Mouse (Mus musculus): Measurements from ENCODE around the gene Nudt6.

Gene Nudt6

DNA sequence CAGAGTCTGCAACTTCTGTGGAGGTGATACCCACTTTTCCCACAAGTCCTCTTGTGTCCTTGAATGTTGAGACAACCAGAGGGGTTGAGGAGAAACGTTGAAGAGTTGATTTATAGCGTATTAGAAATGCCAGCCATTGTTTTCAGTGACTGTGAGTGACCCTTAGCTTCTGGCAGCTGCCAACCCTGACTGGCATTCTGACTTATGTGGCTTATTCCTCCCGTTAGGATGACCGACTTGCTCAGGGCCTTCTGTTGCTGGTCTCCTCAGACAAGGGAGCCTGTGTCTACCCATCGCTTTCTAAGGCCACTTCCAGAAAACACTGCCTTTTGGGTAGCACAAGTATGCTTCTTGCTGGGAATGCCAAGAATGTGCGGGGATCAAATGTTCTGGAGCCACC, 38.6 kb downstream of the Nudt6 start:
- no peak for DNase-seq

DNA sequence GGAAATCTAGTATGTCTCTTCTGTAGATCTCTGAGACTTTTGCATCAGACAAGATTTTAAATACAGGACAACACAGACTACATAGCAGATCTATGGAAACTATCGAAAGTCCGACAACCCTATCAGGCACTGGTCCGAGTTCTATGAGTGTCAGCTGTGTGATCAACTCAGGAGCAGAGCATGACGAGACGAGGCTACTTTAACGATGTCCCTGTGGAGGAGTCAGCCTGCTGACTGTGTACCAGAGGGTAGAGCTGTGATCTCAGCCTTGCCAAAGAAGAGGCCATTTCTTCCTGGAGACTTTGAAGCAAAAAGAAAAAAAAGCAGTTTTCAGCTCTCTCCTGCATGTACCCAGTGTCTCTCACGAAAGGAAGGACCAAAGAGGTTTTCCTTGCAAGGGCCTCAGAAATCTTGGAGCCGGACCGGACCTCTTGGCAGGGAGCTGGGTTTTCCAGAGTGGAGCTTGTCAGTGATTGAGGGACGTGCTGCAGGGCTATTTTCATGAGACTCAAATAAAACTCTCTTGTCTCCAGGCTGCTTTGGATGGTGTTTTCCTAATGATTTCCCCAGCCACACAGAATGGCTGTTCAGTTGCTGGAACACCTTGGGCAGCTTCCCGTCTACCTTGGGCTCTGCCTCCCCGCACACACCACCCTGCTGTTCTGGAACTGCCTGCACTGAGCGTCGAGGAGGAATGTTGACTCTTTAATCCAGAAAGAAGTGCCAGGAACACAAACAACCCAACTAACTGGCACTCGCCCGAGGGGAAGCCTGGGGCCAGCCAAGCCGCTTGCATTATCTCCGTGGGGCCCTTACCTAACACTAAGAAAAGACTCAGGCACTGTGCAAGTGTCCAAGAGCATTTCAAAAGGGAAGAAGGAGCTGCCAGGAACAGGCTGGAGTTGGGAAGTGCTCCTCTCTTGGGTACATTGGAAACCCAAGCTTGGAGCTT, 39.8 kb downstream of the Nudt6 start:
- peak; percentile 12 for DNase-seq

DNA sequence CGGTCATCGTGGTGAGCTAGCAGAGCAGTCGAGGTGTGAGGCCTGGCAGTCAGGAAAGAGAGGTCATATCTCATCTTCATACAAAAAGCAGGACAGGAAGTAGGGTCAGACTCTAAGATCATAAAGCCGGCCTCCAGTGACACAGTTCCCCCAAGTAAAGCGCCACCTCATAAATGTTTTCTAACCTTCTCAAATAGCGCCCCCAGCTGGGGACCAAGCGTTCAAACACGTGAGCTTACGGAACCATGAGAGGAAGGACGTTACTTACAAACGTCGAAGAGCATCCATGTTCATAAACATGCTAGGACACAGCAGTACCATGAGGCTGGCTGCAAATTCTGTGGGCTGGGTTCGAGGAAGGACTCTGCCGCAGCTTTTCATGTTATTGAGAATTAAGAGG, 40.8 kb downstream of the Nudt6 start:
- no peak for DNase-seq

DNA sequence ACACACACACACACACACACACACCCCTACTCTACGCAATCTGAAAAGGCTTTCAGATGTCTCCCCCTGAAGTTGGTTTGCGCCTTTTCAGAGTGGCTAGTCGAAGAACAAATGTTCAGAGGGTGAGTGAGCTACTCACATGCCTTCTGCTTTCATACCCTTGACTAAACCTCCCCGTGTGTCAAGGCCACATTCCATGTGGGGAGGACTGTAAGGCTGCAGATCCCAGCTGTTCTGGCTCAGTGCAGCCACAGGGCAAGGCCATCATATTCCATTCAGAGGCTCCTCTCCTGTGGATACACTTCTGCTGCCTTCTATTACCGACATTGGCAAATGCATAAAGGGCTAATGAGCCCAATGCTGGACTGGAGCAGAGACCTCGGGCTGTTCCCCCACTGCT, 41.6 kb downstream of the Nudt6 start:
- DNase-seq, result no peak

DNA sequence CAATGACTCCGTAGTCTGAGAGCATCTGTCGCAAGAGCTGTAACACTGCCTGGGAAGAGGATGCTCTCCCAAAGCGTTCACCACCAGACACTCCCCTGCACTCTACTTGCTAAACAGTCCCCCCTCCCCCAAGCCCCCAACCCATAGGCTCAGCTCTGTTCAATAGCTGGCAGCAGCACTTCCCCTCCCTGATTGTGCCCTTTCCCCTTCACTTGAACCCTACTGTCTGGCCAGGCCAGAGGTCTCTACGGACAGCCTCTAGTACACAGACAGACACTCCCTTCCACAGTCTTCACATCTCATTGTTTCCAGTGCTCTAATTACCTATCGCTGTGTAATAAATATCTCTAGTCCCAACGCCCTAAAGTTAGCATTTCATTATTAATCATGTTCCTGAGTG, 42.1 kb downstream of the Nudt6 start:
- no peak for DNase-seq

DNA sequence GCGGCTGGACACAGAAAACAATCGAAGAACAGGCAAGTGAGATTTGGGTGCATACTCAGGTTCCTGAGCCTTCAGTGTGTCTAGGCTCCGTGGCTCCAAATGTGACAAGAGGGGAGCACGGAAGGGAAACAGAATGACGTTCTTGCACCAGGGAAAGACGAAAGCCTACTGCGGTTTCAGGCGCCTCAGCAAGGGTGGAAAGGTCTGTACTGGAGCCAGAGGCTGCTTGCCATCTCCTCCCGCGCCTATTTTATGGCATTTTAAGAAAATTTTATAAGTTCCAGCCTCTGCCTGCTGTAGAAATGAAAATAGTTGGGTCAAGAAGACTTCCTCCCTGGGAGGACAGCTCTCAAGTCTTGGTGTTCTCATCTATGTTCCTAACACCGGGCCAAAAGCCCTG, 46.3 kb downstream of the Nudt6 start:
- DNase-seq, result no peak

DNA sequence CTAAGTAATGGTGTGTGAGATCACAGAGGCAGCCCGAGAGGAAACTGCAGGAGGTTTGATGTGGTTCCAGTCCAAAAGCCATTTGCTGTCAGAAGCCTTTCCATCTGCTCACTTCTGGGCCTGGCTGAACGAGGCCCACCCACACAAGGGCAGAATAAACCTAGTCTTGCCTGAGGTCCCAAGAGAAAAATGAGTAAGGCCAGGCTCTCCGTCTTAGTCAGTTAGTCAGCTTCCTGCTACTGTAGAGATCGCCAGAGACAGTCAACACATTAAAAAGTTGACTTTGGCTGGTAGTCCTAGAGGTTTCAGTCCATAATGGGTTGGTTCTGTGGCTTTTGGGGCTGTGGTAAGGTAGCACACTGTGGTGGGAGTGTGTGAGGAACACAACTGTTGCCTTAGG, 49.6 kb downstream of the Nudt6 start:
- DNase-seq, result no peak

DNA sequence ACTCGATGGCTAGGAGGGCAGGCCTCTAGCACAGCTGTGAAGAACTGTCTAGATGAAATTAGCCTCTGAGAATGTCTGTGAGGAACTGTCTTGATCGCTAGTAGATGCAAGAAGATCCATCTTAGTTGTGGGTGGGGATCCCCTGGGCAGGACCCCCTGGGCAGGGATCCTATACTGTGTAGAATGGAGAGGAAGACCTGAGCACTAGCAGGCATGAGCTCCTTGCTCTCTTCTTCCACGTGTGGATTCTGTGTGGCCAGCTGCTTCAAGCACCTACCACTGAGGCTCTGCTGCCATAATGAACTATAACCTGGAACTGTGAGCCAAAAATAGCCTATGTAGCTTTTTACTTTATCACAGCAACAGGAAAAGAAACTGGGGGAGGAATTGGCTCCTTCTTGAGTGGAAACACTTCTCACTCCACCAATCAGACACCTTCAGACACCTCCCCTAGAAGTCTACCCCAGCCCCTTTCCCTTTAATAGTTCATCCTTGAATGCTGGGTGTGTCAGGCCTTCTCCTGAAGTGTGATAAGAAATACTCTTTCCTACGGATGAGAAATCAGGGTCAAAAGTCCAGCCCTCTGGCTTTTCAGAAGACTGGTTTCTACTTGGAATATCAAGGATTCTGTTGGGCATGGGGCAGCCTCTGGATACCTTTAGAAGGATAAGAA, 53.5 kb downstream of the Nudt6 start:
- DNase-seq, result no peak

DNA sequence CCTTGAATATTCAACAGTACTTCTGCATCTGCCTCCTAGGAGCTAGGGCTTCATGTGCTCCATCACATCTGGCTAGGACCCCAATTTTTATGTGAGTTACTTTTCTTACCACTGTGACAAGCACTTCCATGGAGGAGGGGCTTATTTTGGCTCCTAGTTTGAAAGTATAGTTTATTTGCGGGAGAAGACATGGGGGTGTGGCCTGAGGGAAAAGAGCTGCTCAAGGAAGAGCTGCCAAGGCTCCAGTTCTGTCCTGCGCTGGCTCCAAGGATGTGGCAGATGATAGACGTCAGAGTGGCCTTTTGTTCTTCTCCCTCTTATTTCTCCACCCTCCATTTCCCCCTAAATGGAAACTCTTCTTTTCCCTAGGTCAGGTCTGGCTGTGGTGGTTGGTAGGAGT, 54.0 kb downstream of the Nudt6 start:
- no peak for DNase-seq

DNA sequence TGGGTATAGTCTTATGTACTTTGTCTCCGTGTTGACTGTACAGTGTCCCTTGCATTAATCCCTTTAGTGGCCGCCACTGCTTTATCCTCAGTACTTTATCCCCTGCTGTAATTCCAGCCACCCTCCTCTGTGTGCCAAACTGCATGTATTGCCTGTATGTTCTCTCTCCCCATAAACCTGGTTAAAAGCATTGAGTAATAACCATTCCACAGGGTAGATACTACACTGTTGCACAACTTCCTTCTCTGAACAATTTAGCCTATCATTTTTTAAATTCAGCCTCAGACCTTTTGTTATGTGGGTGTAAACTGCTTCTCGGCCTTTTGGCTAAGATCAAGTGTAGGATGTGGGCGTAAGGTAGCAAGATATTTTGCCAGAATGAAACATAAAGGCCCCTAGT, 54.9 kb downstream of the Nudt6 start:
- no peak for DNase-seq

DNA sequence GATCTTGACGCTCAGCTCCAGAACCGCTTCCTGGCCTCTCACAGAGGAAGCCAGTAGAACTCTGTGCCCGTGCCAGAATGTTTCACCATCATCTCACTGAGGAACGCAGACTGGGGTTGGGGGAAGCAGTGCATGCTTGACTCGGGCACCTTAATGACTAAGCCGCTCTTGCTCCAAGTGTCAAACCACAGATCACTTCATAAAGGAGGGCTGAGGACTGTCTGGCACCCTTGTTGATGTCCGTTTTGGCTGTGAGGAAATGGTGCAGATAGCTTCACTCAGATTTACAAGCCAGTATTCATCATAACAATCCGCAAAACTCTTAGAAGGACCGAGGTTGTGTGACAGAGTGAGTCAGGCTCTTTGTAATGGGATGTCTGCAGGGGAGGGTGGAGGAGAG, 59.3 kb downstream of the Nudt6 start:
- DNase-seq, result no peak
